Mouse (Mus musculus) thymus, adult 2 months (tissue): ENCODE results near the gene Dusp27.

Experiments
- CTCF ChIP-seq: fragments of 200-500 bp; IDR thresholded peaks from 2 replicates; pipeline ENCODE4 v1.5.1; 2012; ENCODE audit warnings: mild to moderate bottlenecking, control low read depth, low read length, moderate library complexity, borderline replicate concordance; ENCODE audit not compliant: control insufficient read depth, poor library complexity, insufficient read depth; ENCODE audit errors: extremely low read depth
- POLR2A ChIP-seq: fragments of 200-500 bp; IDR thresholded peaks from 2 replicates; pipeline ENCODE4 v1.6.1; 2012; ENCODE audit warnings: mild to moderate bottlenecking, low read length, control low read depth, moderate library complexity; ENCODE audit not compliant: control insufficient read depth, poor library complexity, insufficient read depth; ENCODE audit errors: extremely low read depth

DNA sequence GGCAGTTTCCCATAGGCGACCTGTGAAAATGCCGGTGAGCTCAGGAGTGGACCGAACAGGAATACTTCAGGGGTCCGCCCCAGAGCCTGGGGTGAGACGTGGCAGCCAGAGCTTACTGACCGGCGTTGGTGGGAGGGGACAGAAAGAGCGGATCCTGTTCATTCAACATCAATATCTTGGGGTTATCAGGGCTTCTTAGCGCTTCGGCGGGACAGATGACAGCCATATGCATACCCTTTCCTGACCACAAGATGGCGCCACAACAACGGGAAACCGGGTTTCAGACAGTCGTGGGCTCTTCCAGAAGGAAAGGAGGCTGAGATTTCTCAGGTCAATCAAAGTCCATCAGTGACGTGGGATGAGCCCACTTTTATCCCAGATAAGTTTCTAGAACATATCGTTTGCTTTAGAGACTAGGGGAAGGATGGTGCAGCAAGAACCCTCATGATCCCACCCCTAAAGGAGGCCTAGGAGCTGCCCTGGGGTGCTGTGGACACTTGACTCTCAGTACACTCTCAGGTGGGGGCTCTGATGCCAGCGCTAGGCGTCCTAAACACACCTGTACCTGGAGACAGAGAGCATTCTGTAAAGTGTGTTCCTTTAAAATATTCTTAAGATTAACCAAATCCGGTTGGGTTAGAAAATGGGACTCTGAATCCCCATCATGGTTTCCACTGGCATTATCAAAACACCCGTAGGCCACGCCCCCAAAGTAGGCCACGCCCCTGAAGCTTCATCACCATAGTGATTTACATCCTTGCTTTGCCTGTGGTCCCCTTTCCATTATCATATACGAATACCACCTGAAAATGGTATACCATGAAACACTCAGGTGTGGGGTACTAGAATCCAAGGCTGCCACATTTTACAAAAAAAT is 33.1 kb upstream of the Dusp27 start:
- peak; percentile 66; the same call in 1 of the 2 replicates for TF ChIP-seq CTCF
- no peak for TF ChIP-seq POLR2A
